Mouse (Mus musculus) hindbrain, embryonic 16.5 days (tissue): ENCODE data around the gene Mphosph6. TPM values are rescaled to one million over a fixed set of nuclear protein-coding genes. Genes with fewer than 3 reads are reported as not detected.

Experiments used
- ATAC-seq: fragments of 200-750 bp; cut with Nextera tagmentation; 2 replicates; pipeline ENCODE4 v1.8.0; 2017; ENCODE audit warnings: moderate TSS enrichment, moderate library complexity
- H3K27ac ChIP-seq: fragments of 300-500 bp; sonication (generic); 2 replicates; pipeline ENCODE4 v1.5.1; 2014; ENCODE audit warnings: low read depth, mild to moderate bottlenecking, control low read depth, low read length, moderate library complexity
- H3K27me3 ChIP-seq: fragments of 300-500 bp; sonication (generic); replicated peaks from 2 replicates; pipeline ENCODE4 v1.6.1; 2014; ENCODE audit warnings: low read length; ENCODE audit not compliant: control insufficient read depth, insufficient read depth
- H3K36me3 ChIP-seq: fragments of 300-500 bp; sonication (generic); 2 replicates; pipeline ENCODE4 v1.6.1; 2014; ENCODE audit warnings: mild to moderate bottlenecking, low read length, moderate library complexity, mixed read lengths; ENCODE audit not compliant: control insufficient read depth, insufficient read depth
- H3K4me1 ChIP-seq: fragments of 300-500 bp; sonication (generic); 2 replicates; pipeline ENCODE4 v1.6.1; 2014; ENCODE audit warnings: low read depth, low read length; ENCODE audit not compliant: control insufficient read depth, insufficient read depth
- H3K4me2 ChIP-seq: fragments of 300-500 bp; sonication (generic); 2 replicates; pipeline ENCODE4 v1.6.1; 2014; ENCODE audit warnings: mild to moderate bottlenecking, low read length, control low read depth, moderate library complexity
- H3K4me3 ChIP-seq: fragments of 300-500 bp; sonication (generic); 2 replicates; pipeline ENCODE4 v1.5.1; 2014; ENCODE audit warnings: mild to moderate bottlenecking, low read length, control low read depth, moderate library complexity
- H3K9ac ChIP-seq: fragments of 300-500 bp; sonication (generic); 2 replicates; pipeline ENCODE4 v1.6.1; 2014; ENCODE audit warnings: low read depth, mild to moderate bottlenecking, control low read depth, low read length, moderate library complexity
- H3K9me3 ChIP-seq: fragments of 300-500 bp; sonication (generic); 2 replicates; pipeline ENCODE4 v1.6.1; 2014; ENCODE audit warnings: mild to moderate bottlenecking, low read length, moderate library complexity; ENCODE audit not compliant: control insufficient read depth
- WGBS: fragments of 180-500 bp; shearing (Covaris S2); extraction: QIAGEN DNeasy Blood & Tissue Kit; methylation state at CpG from one replicate; pipeline ENCODE4 v1.1.7; 2014; 5-methylcytosine and 5-hydroxymethylcytosine counted together
- polyA plus RNA-seq: library from polyadenylated mRNA; unstranded; fragments of >200 nt; fragmentation: Nextera tagmentation; extraction: Ambion mirVana; gene quantifications from 2 replicates; pipeline ENCODE4 v1.2.1, GENCODE M21; 2015

Mphosph6 gene
- polyA plus RNA-seq: 31.4 and 31.5 TPM in 2 replicates

GRCm38 (mm10) chr8:117801443-117802298 is at the start of gene Mphosph6:
Mphosph6 (minus strand) TSS chr8:117801943.
- WGBS: under 1% methylated on average over 65 of the region's 65 CpGs
- peak within 1 kb of the TSS; percentile 87 for H3K4me3 ChIP-seq
- H3K36me3 ChIP-seq: 0 out of 2 replicates have a peak, but pooled peaks cover 2% of the 10 kb centered on the region

DNA sequence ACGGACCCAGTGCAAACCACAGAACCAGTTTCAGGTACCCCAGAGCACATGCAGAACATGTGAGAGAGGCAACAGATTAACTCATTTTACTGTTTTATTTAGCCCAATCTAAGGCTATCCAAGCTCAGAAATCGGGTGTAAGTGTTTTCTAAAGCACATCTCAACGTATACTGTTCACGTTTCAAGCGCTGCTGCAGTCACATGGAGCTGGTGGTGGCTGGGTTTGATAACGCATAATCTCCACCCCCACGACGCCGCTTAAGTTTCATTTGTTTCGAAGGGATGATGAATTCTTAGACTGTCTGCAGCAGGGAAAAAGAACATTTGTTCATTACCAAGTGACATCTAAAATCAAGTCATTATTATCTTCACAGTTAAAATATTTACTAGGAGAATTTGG is 48.7 kb upstream of the Mphosph6 start:
- no peaks in the 10 kb centered on the region for H3K36me3 ChIP-seq
- WGBS: 74% methylated on average over 10 of the region's 10 CpGs
- no peak overlapping the region for H3K27ac ChIP-seq

More at GRCm38 (mm10) chr8:117801443-117802298, at the start of gene Mphosph6:
- ATAC-seq: peak; percentile 99
- Histone ChIP-seq H3K4me2 (peak within 1 kb of the TSS; percentile 85), H3K9ac (peak within 1 kb of the TSS; percentile 86), H3K27ac (peak within 1 kb of the TSS; percentile 89), H3K9me3 (no peaks in the 10 kb centered on the region), H3K27me3 (no peaks in the 10 kb centered on the region), H3K4me1 (peaks cover 18% of the 10 kb centered on the region)

GRCm38 (mm10) chr8:117847865-117848264 is 46.1 kb upstream of the Mphosph6 start:
- H3K27ac ChIP-seq: no peak overlapping the region
- H3K36me3 ChIP-seq: no peaks in the 10 kb centered on the region
- 90% methylated on average over 6 of the region's 6 CpGs for WGBS
- no peaks in the 10 kb centered on the region for H3K27me3 ChIP-seq
- no peak overlapping the region for H3K9ac ChIP-seq
- H3K9me3 ChIP-seq: peaks cover 2% of the 10 kb centered on the region; the same call in 1 of the 2 replicates
- H3K4me2 ChIP-seq: no peak overlapping the region
- H3K4me1 ChIP-seq: no peaks in the 10 kb centered on the region
- no peak overlapping the region for H3K4me3 ChIP-seq
- no peak for ATAC-seq

More for the DNA sequence above, 48.7 kb upstream of the Mphosph6 start:
- Histone ChIP-seq H3K4me2 (no peak overlapping the region), H3K27me3 (no peaks in the 10 kb centered on the region), H3K9me3 (no peaks in the 10 kb centered on the region), H3K9ac (no peak overlapping the region), H3K4me3 (no peak overlapping the region), H3K4me1 (no peaks in the 10 kb centered on the region)
- ATAC-seq: no peak

DNA sequence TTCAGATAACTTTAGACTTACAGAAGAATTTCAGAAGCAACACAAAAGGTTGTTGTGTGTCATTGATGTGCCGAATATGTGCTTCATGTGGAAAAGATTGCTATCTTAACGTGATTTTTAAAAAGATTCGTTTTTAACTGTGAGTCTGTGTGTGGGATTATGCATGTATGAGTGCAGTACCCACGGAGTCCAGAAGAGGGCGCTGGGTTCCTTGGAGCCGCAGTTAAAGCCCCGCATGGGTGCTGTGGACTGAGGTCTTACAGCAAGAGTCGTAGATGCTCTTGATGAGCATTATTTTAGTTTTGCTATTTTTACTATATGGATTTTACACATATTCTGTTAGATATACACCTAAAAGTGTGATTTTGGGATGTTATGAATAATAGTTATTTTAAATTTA is 42.0 kb upstream of the Mphosph6 start:
- Histone ChIP-seq H3K9me3 (peaks cover 2% of the 10 kb centered on the region; the same call in 1 of the 2 replicates), H3K4me1 (peaks cover 4% of the 10 kb centered on the region; the same call in 1 of the 2 replicates), H3K4me2 (no peak overlapping the region), H3K9ac (no peak overlapping the region), H3K27ac (no peak overlapping the region), H3K27me3 (no peaks in the 10 kb centered on the region), H3K36me3 (no peaks in the 10 kb centered on the region), H3K4me3 (no peak overlapping the region)
- 90% methylated on average over 8 of the region's 8 CpGs for WGBS
- ATAC-seq: no peak

DNA sequence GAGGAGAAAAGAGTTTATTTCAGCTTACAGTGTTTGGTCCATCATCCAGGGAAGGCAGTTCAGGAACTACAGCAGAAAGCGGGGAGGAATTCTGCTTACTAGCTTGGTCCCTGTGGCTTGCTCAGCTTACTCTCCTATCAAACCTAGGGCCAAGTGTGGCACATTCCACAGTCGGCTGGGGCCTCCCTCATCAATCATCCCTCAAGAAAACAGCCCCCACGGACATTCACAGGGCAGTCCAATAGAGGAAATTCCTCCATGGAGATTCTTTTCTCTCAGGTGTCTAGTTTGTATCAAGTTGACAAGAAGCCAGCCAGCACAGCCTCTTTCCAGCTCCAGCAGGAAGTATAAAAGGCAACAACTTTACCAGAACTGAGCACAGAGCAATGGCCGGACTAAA is 11.8 kb upstream of the Mphosph6 start:
- H3K4me1 ChIP-seq: no peaks in the 10 kb centered on the region
- H3K36me3 ChIP-seq: no peaks in the 10 kb centered on the region
- H3K4me2 ChIP-seq: no peak overlapping the region
- H3K4me3 ChIP-seq: no peak overlapping the region
- no peaks in the 10 kb centered on the region for H3K27me3 ChIP-seq
- H3K9me3 ChIP-seq: no peaks in the 10 kb centered on the region
- no peak for ATAC-seq
- WGBS: 53% methylated on average over 4 of the region's 4 CpGs
- H3K9ac ChIP-seq: no peak overlapping the region
- H3K27ac ChIP-seq: no peak overlapping the region

GRCm38 (mm10) chr8:117810676-117811075 is 8.9 kb upstream of the Mphosph6 start:
- WGBS: 88% methylated on average over 2 of the region's 2 CpGs
- no peak for ATAC-seq

DNA sequence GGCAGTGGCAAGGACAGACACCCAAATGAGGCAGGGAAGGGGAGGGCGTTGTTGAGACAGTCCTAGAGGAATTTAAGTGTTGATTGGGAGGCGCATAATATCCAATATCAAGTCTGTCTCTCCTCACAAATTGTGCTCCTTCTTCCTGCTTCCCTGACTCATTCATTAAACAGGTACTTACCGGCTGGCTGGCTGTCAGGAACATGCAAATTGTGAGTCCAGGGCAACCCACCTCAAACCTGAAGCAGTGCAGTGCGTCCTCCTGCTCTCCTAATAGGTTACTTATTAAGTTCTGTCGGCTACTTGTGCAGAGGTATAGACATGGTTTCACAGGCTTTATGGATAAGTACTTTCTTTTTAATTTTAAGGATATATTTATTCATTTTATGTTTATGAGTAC is 3.7 kb upstream of the Mphosph6 start:
- 73% methylated on average over 5 of the region's 5 CpGs for WGBS

More at GRCm38 (mm10) chr8:117810676-117811075, 8.9 kb upstream of the Mphosph6 start:
- Histone ChIP-seq H3K9me3 (no peaks in the 10 kb centered on the region), H3K27me3 (no peaks in the 10 kb centered on the region), H3K27ac (no peak overlapping the region), H3K4me3 (no peak overlapping the region), H3K4me1 (no peaks in the 10 kb centered on the region), H3K4me2 (no peak overlapping the region), H3K36me3 (no peaks in the 10 kb centered on the region), H3K9ac (no peak overlapping the region)

GRCm38 (mm10) chr8:117802299-117802689 is 551 bp upstream of the Mphosph6 start:
- peak overlapping the region; percentile 89 for H3K27ac ChIP-seq
- peak; percentile 81 for ATAC-seq
- 3% methylated on average over 11 of the region's 11 CpGs for WGBS

More for the DNA sequence above, 3.7 kb upstream of the Mphosph6 start:
- H3K9me3 ChIP-seq: no peaks in the 10 kb centered on the region
- no peak overlapping the region for H3K9ac ChIP-seq
- no peak for ATAC-seq
- H3K27me3 ChIP-seq: no peaks in the 10 kb centered on the region
- H3K27ac ChIP-seq: no peak overlapping the region
- H3K4me1 ChIP-seq: peaks cover 11% of the 10 kb centered on the region
- no peak overlapping the region for H3K4me2 ChIP-seq
- no peaks in the 10 kb centered on the region for H3K36me3 ChIP-seq
- H3K4me3 ChIP-seq: no peak overlapping the region

DNA sequence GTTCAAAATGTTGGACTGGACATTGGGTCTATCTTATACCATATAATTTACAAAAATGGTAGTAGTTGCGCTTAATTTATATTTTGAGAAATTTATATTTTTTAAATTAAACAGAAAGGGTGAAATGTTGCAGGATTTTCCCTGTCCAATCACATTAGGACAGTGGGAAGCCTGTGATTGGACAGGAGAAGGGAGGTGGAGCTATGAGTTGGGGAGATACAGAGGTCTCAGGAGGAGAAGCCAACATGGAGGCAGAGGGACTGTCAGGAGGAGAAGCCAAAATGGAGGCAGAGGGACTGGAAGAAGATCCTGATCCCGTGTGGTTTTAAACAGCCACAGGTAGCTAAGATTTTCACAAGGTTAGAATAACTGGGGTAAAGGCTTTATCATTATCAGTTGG is 3.7 kb downstream of the Mphosph6 start:
- WGBS: 94% methylated on average over 2 of the region's 2 CpGs
- no peak overlapping the region for H3K27ac ChIP-seq
- no peak for ATAC-seq

More at GRCm38 (mm10) chr8:117802299-117802689, 551 bp upstream of the Mphosph6 start:
- peak overlapping the region; percentile 86 for H3K9ac ChIP-seq
- no peaks in the 10 kb centered on the region for H3K27me3 ChIP-seq
- H3K36me3 ChIP-seq: 0 out of 2 replicates have a peak, but pooled peaks cover 2% of the 10 kb centered on the region
- no peaks in the 10 kb centered on the region for H3K9me3 ChIP-seq
- peak overlapping the region; percentile 87 for H3K4me3 ChIP-seq
- H3K4me1 ChIP-seq: peaks cover 18% of the 10 kb centered on the region
- peak overlapping the region; percentile 85 for H3K4me2 ChIP-seq

More for the DNA sequence above, 3.7 kb downstream of the Mphosph6 start:
- no peak overlapping the region for H3K9ac ChIP-seq
- H3K4me3 ChIP-seq: no peak overlapping the region
- peaks cover 8% of the 10 kb centered on the region for H3K36me3 ChIP-seq
- no peaks in the 10 kb centered on the region for H3K9me3 ChIP-seq
- H3K27me3 ChIP-seq: no peaks in the 10 kb centered on the region
- H3K4me2 ChIP-seq: no peak overlapping the region
- peaks cover 21% of the 10 kb centered on the region for H3K4me1 ChIP-seq
